Mouse (Mus musculus): ENCODE results near the gene Tmem107.

DNA sequence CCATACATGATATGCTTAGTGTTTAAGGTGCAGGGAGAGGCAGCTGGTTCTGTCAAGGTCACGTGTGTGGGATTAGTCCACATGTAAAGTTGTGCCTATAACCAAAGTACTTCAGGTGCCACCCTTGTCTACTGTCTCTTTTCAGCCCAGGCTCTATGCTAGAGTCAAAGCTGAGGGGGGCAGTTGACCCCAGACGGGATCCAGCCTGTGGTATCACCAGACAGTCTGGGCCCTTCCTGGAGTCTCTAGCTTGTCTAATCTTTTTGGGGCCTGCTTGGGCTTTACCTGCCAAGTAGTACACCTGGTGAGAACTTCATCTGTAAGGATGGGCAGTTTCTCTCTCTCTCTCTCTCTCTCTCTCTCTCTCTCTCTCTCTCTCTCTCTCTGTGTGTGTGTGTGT, 17.0 kb downstream of the Tmem107 start:
- no peak for TF ChIP-seq CTCF (IDR thresholded peaks at IDR 0.05; ENCODE audit: low read depth)
- TF ChIP-seq EP300 (IDR thresholded peaks at IDR 0.05; ENCODE audit: low read depth) = no peak

Measured in liver, embryonic 14.5 days (tissue).